In genomic region chr5:17938170-17938939, GRCm38 (mm10) we compare ENCODE assay signal across 16 mouse cellular contexts. TPM values are rescaled to one million over a fixed set of nuclear protein-coding genes. Genes with fewer than 3 reads are reported as not detected.
DNase-seq lines count a peak whose midpoint lies in the region; ATAC-seq lines count a peak whose summit lies in the region.
"Had no signal": no experiment of that assay in that cellular context is flagged by ENCODE, and none has a peak within 500 bp of the region (broad histone marks: within the 10 kb centered on the region; RNA-seq: fewer than 3 reads in every experiment).

No protein-coding gene starts in this region.

- DNase-seq in heart, postnatal 14 days, result no peak
- DNase-seq in adipocyte (ENCODE audit: low spot score), result peak; percentile 15
- peak; percentile 48 for DNase-seq in lung, postnatal 25 days (ENCODE audit: low spot score)
- no peak for DNase-seq in limb, embryonic 10.5 days (ENCODE audit: low spot score)
- no peak for DNase-seq in frontal cortex, postnatal 14 days (ENCODE audit: low spot score in 2 of 2)
- DNase-seq: cerebellum, adult 8-10 months; kidney, adult 18-20 months; right cerebral cortex, adult 18-20 months had no signal

- H3K4me2 ChIP-seq in heart, embryonic 16.5 days (ENCODE audit: low read depth, low read length), result no peak overlapping the region
- H3K4me2 ChIP-seq: hindbrain, embryonic 15.5 days; limb, embryonic 13.5 days; neural tube, embryonic 15.5 days had no signal

- peaks cover 3% of the 10 kb centered on the region; the same call in 1 of the 2 replicates for H3K4me1 ChIP-seq in heart, embryonic 16.5 days (ENCODE audit: control insufficient read depth, insufficient read depth, low read length)
- H3K4me1 ChIP-seq in limb, embryonic 10.5 days, result no peaks in the 10 kb centered on the region
- H3K4me1 ChIP-seq: hindbrain, embryonic 15.5 days; limb, embryonic 13.5 days; neural tube, embryonic 15.5 days had no signal

- H3K36me3 ChIP-seq in heart, embryonic 16.5 days (ENCODE audit: control insufficient read depth, insufficient read depth), result no peaks in the 10 kb centered on the region
- H3K36me3 ChIP-seq in limb, embryonic 10.5 days, result no peaks in the 10 kb centered on the region
- H3K36me3 ChIP-seq: hindbrain, embryonic 15.5 days; limb, embryonic 13.5 days; neural tube, embryonic 15.5 days had no signal

- no peaks in the 10 kb centered on the region for H3K9me3 ChIP-seq in heart, embryonic 16.5 days (replicated peaks; ENCODE audit: control insufficient read depth, low read length)
- H3K9me3 ChIP-seq in limb, embryonic 10.5 days (replicated peaks), result no peaks in the 10 kb centered on the region
- H3K9me3 ChIP-seq: hindbrain, embryonic 15.5 days; limb, embryonic 13.5 days; neural tube, embryonic 15.5 days had no signal

- H3K27me3 ChIP-seq in heart, embryonic 16.5 days (ENCODE audit: control insufficient read depth, insufficient read depth, low read length), result no peaks in the 10 kb centered on the region
- H3K27me3 ChIP-seq in limb, embryonic 10.5 days (ENCODE audit: low read depth, poor library complexity, severe bottlenecking), result no peaks in the 10 kb centered on the region
- H3K27me3 ChIP-seq: hindbrain, embryonic 15.5 days; limb, embryonic 13.5 days; neural tube, embryonic 15.5 days had no signal

- peak overlapping the region; percentile 26; the same call in 1 of the 2 replicates for H3K27ac ChIP-seq in heart, embryonic 16.5 days (ENCODE audit: low read length)
- no peak overlapping the region for H3K27ac ChIP-seq in limb, embryonic 10.5 days
- H3K27ac ChIP-seq: hindbrain, embryonic 15.5 days; limb, embryonic 13.5 days; neural tube, embryonic 15.5 days had no signal

- 58% methylated on average over 1 of the region's 1 CpGs for WGBS in heart, embryonic 16.5 days
- WGBS in limb, embryonic 10.5 days, result 87% methylated on average over 1 of the region's 1 CpGs

- no peak; the same call in 1 of the 2 replicates for ATAC-seq in heart, embryonic 16.5 days (replicated peaks; ENCODE audit: extremely low read depth, insufficient read depth, low FRiP score)
- peak; percentile 85 for ATAC-seq in erythroid progenitor cell, adult 5-6 weeks (replicated peaks; ENCODE audit: low FRiP score, poor library complexity, severe bottlenecking)

- intact Hi-C loops in heart, postnatal 14 days (cut with DNase I), result no loop called here

- no peak overlapping the region for H3K4me3 ChIP-seq in heart, embryonic 16.5 days (ENCODE audit: low read length)
- no peak overlapping the region for H3K4me3 ChIP-seq in limb, embryonic 10.5 days
- H3K4me3 ChIP-seq: hindbrain, embryonic 15.5 days; limb, embryonic 13.5 days; neural tube, embryonic 15.5 days had no signal

- H3K9ac ChIP-seq in heart, embryonic 16.5 days (ENCODE audit: low read length), result no peak overlapping the region
- H3K9ac ChIP-seq: hindbrain, embryonic 15.5 days; limb, embryonic 13.5 days; neural tube, embryonic 15.5 days had no signal

RNA-seq across cellular contexts. Expression of gene Gnat3, which starts 24.0 kb away (rescaled TPM):
- 0.24 TPM in 1 of 2 replicates, not detected in the other for polyA plus RNA-seq in heart, embryonic 16.5 days (2015; fragmentation: Nextera tagmentation; extraction: Ambion mirVana)
- total RNA-seq in heart, postnatal 14 days (2021), result under 1 TPM; 0.26 to 0.59 TPM
- total RNA-seq in erythroid progenitor cell, adult 5-6 weeks (2015; ENCODE audit: low replicate concordance), result not detected in 2 replicates
- total RNA-seq in erythroid progenitor cell, adult 5-6 weeks (2017; ENCODE audit: low replicate concordance), result not detected in 2 replicates
- polyA plus RNA-seq in limb, embryonic 10.5 days (2016; fragmentation: Nextera tagmentation; extraction: Ambion mirVana), result not detected in 2 replicates
- total RNA-seq: left cerebral cortex, adult 18-20 months had no signal
- polyA plus RNA-seq: hindbrain, embryonic 15.5 days; limb, embryonic 13.5 days; neural tube, embryonic 15.5 days; spleen, adult 2 months; testis, adult 2 months had no signal

RNA-seq across cellular contexts. Expression of gene Cd36, which starts 49.8 kb away (rescaled TPM):
- polyA plus RNA-seq in heart, embryonic 16.5 days (2015; fragmentation: Nextera tagmentation; extraction: Ambion mirVana), result 202 and 223 TPM in 2 replicates
- total RNA-seq in heart, postnatal 14 days (2021), result 1,000 to 10,000 TPM; 1,593 to 1,754 TPM
- 136 and 145 TPM in 2 replicates for total RNA-seq in erythroid progenitor cell, adult 5-6 weeks (2015; ENCODE audit: low replicate concordance)
- 172 and 232 TPM in 2 replicates for total RNA-seq in erythroid progenitor cell, adult 5-6 weeks (2017; ENCODE audit: low replicate concordance)
- 0.48 and 0.83 TPM in 2 replicates for polyA plus RNA-seq in limb, embryonic 10.5 days (2016; fragmentation: Nextera tagmentation; extraction: Ambion mirVana)

Comparison
In these comparisons a context has a peak if more than half of its experiments do, and no peak if none do; other contexts are left out.
1. DNase-seq: peak in adipocyte (single experiment) and lung, postnatal 25 days (single experiment); none in heart, postnatal 14 days (0 of 2), limb, embryonic 10.5 days (single experiment) and frontal cortex, postnatal 14 days (0 of 2).
2. RNA of gene Cd36, which starts 49.8 kb away (total RNA-seq): 1,593 to 1,754 TPM in heart, postnatal 14 days; 136 to 232 TPM in erythroid progenitor cell, adult 5-6 weeks; every median in the first group is over 4 times any median in the second.